Mouse (Mus musculus) gastrocnemius, postnatal 4 days (tissue): ENCODE data around the gene Ttc16. TPM values are rescaled to one million over a fixed set of nuclear protein-coding genes. Genes with fewer than 3 reads are reported as not detected.

ENCODE experiments used
- DNase-seq, 2 experiments: peaks; one replicate each; pipeline ENCODE4 v3.0.0; 2021 to 2022; ENCODE audit warnings: low spot score in 2 of 2, mixed read lengths in 2 of 2
- total RNA-seq, 2 experiments: library from RNA; stranded (reverse); gene quantifications; 2 replicates each; pipeline ENCODE4 v1.2.3; 2021

Gene Ttc16
- total RNA-seq, 2 experiments from 2014 or later, result not detected

DNA sequence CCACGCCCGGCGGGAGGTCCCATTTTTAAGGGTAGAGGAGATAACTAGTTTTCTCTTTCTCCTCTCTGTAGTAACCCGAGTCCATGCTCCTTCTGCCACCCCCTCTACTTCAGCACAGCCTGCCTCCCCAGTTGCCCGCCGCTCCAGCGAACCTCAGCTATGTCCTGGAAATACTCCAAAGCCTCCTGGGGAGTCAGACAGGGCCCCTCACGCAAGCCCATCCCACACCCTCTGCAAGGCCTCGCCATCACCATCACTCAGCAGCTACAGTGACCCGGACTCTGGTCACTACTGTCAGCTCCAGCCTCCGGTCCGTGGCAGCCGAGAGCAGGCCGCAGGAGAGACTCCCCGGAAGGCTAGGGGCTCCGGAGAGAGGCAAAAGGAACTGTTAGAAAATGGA, 26.4 kb downstream of the Ttc16 start:
- DNase-seq, result no peak

DNA sequence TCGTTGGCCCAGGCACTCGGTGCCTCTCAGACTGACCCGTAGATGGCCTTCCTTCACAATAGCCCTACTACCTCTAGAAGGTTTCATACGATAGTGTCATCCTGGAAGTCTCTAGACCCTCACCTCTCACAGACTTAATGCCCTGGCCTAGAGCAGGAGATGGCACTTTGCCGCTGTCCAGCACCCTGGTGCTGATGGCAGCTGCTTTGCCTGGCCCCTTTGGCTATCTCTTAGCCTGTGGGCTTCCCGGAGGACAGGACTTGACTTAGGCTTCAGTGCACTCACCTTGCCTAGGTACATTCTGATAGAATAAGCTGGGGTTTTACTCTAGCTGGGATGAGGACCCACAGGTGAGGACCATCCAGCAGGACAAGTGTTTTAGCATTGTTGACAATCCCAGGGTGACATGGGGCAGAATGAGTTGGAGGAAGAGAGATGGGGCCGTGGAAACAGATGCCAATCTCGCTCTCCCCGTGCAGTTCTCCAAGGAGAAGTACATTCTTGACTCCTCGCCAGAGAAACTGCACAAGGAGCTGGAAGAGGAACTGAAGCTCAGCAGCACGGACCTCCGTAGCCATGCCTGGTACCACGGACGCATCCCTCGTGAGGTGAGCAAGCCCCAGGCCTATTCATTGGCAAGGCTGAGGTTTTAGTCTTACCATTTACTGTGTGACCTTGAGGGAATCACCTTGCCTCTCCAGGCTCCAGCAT, 31.0 kb downstream of the Ttc16 start:
- DNase-seq, result no peak

DNA sequence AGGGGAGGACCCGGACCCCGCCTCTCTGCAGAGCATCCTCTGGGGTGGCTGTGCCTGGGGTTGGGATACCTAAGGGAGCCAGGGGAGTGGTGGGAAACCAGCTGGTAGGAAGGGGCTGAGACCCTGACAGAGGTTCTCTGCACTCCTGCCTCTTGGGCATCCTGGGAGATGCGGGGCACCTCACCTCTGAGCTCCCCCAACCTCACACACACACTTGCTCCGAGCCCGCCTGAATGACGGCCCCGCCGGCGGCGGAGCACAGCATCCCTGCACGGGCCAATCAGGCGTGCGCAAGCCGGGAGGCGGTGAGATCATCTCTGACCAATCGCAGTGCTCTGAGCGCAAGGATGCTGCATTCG, 33.3 kb downstream of the Ttc16 start:
- DNase-seq, result no peak

DNA sequence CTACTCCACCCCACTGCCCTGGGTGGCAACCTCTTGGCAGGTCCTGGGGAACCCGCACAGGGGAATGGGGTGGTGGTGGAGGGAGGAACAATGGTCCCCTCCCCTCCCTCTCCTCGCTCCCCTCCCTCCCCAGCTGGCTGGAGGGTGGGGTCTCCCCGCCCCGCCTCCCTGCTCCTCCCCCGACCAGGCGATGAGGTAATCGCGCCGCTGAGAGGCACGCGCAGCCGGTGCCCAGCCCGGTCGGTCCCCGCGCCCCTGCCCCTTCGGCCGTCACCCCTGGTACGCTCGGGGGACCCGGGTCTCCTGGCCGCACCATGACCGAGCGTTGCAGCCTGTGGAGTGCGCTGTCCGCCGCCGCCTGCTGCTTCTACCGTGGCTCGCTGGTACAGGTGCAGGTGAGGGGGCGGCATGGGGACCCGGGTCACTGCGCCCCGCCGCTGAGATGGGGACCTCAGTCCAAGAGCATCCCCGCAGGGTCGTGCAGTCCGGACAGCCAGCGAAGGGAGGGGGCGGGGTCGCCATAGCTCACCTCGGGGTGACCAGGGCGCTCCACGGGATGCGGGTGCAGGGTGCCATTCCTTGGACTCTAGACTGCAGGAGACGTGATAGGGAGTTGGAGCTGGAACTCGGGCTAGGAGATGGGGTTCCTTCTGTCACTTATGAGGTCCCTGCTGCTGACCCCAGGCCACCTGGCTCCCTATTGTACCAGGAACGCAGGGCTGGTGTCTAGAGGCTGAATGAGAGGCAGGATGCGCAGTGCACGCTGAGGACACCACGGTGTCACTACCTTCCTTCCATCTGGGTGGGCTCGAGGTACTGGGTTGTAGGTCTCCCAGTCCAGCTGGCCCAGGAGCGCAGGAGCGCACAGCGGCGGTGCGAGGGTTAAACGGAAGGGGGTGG, 33.9 kb downstream of the Ttc16 start:
- peak in 1 of 2 experiments; percentile 42 for DNase-seq

DNA sequence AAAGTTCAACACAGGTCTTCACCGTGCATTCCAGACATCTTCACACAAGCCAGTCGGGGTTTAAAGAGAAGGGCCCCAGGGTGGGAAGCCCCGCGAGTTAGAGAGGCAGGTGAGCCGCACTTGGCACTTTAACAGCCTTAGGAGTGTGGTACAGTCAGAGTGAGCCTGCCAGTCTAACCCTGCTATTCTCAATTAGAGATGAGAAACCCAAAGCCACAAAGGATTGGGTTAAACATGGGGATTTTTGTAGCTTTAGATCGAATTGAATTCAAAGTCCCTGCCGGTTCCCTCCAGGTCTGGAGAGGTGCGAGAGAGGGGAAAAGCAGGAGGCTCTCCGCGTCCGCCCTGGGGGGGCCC, 34.5 kb downstream of the Ttc16 start, which contains the start of gene 6330409D20Rik:
Gene 6330409D20Rik, minus strand, starts transcription at position 101 of the 357 bp plus-strand sequence.
- DNase-seq, result no peak

DNA sequence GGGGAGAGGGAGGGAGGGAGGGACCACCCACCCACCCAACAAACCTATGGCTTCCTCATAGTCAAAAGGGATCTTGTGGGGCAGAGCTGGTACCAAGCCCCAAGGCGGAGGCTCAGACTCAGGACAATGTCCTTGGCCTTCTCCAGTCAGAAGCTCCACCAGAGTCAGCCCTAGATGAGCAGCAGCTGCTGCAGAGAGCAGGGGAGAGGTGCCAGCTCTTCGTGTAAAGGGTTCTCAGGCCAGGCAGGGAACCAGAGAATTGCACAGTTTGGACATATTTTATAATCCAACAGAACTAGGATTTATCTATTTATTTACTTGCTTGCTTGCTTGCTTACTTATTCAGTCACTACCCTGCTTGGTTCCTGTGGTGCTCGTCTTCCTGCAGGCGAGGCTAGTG, 36.1 kb downstream of the Ttc16 start:
- DNase-seq, result no peak

DNA sequence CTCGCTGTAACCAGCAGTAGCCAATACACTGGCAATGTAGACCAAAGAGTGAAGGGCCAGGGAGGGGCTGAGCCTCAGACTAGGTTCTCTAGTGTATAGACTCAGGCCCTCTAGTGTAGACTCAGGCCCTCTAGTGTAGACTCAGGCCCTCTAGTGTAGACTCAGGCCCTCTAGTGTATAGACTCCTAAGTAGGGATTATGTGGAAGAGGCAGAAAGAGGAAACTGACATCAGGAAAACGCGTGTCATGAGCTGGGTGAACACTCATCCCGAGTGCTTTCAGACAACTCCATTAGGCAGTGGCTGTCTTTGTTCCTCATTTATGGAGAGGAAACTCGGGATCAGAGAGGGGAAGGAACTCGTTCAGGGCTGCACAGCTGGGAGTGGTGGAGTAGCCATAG, 38.4 kb downstream of the Ttc16 start:
- DNase-seq, result no peak

DNA sequence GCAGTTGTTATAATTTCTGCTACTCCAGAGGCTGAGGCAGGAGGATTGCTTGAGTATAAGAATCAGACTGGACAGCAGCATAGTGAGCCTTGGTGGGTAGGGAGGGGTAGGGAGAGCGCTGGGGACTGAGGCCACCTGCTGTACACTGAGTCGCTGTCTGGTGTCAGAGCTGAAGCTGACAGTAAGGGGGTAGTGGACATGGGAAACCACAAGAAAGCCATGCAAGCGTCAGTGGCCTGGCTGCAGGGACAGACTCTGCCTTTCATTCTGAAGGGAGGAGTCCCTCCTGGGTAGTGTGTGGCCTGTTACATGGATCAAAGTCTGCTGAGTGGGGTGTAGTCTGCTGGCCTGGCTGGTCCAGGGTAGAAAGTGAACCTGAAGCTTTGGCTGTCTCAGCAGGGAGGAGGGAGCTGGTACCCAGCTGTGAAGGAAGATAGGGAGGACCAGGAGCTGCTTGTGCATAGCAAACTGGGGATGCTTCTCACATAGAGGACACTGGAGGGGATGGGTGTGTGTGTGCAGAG, 39.1 kb downstream of the Ttc16 start:
- no peak for DNase-seq

DNA sequence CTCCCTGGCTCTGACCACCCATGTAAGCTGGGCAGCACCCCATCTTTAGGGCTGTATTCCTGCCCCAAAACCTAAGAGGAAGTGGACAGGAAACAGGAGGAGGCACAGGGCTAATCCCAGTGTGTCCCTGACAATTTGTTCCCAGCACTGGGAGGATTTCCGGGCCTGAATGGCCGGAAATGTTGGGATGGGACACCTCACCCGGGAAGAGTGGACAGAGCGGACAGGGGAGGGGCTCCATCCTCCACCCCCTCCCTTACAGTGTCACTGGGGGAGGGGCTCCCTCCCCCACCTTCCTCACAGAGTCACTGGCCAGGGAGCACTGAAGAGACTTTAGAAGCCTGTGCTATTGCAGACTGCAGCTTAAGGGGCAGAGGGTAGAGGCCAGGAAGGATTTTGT, 40.5 kb downstream of the Ttc16 start:
- DNase-seq, result no peak

DNA sequence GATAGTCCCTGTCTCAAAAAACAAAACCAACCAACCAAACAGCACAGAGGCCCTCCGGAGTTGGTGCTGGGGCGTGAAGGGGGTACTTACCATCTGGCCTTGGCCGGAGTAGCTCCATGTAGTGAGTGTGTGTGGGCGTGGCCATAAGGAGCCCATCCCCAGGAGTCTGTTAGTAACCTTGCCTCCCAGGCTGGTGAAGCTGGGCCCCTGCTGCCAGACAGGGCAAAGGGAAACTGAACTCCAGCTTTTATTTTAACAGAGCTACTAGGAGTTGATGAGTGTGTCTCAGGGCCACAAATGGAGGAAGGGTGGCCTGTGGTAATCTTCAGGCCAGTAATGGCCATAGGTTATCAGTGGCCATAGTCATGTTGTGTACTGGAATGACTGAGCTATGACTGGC, 41.0 kb downstream of the Ttc16 start:
- no peak for DNase-seq

DNA sequence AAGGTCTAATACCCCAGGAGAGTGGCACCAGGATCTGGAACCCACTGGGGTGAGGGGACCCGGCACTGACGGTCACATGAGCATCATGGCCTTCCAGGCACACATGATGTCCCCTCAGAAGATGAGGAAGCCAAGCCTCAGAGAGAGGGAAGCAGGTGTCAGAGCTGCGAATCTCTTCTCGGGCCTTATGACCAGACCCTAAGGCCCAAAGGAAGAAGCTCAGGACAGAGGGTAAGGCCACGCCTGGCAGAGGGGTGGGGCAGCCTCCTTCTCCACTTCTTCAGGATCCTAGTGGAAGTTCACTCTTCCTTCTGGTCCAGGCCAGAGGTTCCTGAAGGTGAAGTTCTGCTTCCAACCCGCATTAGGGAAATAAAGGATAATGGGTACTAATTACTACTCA, 42.7 kb downstream of the Ttc16 start:
- DNase-seq, result no peak

DNA sequence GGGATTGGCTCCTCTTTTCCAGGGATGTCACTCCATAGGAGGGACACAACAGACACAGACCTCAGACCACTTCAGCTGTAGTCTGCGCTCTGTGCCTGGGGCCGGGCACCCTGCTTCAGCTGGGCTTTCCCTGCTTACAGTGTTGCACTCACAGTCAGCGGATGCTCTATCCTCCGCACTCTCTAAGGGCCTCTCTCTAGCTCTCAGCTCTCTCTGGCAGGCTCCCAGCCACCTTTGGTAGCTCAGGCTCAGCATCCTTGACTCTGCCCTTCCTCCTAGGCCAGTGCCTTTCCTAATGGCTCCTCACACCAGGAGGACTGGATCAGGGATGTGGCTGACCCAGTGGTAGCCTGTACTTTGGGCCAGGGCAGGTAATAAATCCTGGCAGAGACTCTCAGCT, 43.5 kb downstream of the Ttc16 start:
- DNase-seq, result no peak

DNA sequence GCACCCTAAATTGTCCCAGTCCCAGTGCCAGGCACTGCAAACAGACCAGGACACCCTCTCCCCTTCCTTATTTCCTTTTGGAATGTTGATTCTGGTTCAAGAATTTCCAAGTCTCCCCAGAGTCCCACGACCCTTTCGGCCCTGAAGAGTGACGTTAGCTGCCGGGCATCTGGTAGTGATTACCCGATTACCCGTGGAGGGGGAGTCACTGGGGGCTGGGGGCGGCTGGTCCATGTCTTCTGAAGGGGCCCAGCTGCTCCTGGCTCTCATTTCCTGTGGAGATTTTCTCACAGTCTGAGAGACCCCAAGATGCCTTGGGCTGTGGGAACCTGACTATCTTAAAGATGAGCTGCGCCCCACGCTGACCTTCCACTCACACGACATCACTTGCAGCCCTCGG, 44.6 kb downstream of the Ttc16 start:
- no peak for DNase-seq

DNA sequence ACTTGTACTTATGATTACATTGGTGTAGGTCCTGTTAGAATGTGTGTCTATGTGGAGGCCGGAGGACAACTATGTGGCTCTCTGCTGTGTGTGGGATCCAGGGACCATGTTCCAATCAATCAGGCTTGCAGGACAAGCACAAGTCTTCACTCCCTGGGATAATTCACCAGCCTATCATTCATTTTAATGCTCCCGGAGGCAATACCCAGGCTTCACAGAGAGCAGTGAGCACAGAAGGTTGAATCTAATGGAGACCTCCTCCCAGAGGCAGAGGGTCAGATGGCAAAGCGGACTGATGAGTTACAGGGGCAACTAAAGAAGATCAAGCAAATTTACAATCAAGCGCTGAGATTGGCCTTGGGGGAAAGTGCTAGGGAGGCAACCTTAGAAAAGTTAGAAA, 45.9 kb downstream of the Ttc16 start:
- DNase-seq, result no peak

DNA sequence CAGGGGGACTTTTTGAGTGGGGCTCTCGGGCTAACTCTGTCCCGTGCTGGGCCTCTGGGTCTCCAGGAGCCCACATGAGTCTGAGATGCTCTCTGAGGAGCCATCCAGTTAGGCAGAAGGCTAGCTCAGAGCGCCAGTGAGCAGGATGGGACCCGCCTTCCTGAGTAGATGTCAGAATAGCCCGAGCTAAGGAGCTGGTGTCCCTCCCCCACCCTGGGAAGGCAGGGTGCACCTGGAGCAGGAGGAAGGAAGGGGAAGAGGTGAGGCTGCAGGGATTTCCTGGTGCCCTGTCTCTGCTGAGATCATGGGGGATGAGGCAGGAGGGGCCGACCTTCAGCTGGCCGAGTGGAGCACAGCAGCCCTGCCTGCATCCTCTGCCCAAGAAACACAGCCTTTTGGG, 47.0 kb downstream of the Ttc16 start:
- no peak for DNase-seq

DNA sequence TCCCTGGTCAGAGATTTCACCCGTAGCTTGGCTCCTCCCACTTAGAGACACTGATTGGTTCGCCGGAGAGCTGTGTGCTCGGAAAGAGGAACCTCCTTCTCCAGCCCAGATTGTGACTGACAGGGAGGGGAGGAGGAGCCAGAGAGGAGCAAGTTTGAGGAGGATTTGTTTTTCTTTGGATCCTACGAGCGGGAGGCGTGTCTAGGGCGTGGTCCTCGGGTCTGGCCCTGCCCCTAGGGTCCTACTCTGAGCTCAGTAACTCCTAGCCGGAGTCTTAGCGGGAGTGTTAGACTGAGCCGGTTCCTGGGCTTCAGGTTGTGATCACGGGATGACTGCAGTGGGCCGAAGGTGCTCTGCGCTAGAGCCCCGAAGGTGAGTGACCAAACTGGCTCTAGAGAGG, 48.0 kb downstream of the Ttc16 start:
- peak; percentile 67 to 92 for DNase-seq

DNA sequence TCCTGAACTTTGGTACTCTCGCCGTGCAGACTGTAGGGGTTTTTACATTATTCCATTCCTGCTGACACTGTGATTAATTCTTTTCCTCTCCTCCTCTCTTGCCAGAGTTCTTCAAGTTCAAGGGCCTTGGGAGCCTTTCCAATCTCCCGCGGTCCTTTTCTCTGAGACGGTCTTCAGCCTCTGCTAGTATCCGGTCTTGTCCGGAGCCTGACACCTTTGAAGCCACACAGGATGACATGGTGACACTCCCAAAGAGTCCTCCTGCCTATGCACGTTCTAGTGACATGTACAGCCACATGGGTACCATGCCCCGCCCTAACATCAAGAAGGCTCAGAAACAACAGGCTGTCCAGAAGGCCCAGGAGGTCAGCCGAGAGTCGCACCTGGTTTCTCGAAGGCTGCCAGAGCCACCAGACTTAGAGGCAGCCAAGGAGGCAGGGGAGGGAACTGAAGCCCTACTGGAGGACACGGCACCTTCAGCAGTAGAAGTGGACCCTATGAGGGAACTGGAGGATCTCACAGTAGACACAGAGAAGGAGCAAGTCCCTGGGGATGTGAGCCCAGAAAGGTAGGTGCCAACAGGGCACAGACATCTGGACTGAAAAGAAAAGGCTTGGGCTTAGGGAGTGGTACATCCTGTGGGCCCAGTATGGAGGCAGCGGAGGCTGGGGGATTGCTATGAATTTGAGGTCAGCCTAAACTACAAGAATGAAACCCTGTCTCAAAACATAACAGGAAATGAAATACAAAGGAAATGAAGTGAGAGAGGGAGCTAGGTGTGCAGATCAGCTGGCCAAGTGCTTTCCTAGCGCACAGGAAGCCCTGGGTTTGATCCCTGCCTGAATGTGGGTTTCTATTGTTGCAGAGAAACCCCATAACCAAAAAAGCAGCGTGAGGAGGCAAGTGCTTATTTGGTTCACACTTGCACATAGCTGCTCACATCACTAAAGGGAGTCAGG, 50.3 kb downstream of the Ttc16 start:
- no peak for DNase-seq

DNA sequence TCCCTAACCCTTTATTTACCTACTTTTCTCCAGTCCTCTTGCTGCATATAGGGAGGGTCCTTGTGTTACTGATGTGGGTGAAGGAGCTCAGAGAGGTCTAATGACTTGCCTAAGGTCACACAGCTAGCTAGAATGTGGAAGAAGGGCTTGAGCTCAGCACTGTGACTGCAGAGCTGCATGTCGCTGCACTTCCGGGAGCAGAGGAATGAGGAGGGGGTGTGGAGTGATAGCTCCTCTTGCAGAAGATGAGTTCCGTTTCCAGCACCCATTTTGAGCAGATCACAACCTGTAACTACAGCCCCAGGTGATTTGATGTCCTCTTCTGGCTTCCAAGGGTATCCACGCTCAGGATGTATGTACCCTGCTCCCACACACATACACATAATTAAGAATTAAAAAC, 51.3 kb downstream of the Ttc16 start:
- no peak for DNase-seq

DNA sequence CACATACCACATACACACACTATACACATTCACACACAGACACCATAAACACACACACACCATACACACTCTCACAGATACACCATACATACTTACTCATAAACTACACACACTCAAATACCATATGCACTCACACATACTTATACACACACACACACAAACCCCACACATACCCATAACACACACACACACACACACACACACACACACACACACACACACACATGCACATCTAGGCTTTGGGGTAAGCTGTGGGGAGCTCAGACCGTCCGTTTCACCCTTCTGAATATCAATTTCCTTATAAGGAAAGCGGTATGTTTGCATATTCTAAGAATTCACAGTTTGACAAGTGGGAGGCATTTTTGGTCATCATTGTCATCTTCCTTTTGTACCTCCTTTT, 52.9 kb downstream of the Ttc16 start:
- no peak for DNase-seq

DNA sequence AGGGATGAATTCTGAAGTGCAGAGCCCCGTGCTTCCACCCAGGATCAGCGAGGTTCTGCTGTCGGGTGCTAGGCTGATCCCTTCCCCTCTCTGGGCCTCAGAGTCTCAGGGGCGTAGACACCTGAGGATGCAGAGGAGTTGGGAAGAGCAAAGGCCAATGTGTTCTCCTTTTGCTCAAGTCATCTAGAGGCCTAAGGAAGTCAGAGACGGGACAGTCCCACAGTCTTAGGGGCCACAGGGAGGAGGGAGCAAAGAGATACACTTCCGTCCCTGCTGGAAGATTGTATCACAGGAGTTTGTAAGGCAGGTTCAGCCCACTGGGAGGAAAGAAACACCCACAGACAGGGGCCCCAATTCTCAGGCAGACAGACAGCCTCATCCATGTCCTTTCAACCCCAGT, 53.4 kb downstream of the Ttc16 start:
- DNase-seq, result no peak

DNA sequence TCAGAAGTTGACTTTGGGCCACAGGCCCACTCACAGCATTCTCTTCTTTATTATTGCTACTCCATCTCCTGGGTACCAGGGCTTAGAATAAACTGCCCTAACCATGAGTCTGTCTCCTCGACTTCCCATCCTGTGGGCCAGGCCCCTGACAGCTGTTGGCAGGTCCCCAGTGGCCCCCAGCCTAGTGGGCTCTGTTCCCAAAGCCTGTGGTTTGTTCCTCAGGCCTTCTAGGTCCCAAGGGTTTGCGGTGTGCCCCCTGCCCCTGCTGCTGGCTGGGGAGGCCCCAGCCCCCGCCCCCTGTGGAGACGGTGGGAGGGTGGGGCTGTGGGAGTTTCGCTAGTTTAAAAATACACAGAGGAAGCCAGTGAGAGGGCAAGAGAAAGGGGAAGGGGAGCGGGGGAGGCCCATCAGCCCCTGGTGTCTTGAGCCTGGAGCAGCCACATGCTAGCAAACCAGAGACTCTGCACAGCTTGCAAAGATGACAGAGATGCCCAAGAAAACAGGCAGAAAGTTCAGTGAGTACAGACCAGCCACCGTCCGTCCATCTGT, 54.7 kb downstream of the Ttc16 start, which contains the start of gene Sh2d3c:
Gene Sh2d3c, plus strand, starts transcription at position 375 of the 549 bp plus-strand sequence.
- no peak for DNase-seq
